Mouse (Mus musculus) testis, postnatal 10 days (tissue): Measurements from ENCODE around the gene Ubr4.

Experiments used
- DNase-seq: peaks from one replicate; pipeline ENCODE4 v3.0.0; 2021; ENCODE audit warnings: low spot score

The Ubr4 gene

DNA sequence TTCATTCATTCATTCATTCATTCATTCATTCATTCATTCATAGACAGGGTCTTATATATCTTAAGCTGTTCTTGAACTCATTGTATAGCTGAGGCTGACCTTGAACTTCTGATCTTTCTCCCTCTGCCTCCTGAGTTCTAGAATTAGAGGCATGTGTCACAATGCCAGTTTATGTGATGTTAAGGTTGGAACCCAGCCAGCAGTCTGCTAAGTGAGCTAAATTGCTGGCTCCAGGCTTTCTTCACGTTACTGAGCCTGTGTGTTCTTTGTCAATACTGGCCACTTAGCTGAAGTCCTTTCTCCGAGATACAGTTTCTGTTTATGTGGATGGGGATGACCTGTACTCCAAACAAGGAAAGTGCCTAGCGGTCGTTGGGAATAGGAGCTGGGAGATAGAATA, 78.5 kb downstream of the Ubr4 start:
- DNase-seq, result no peak

DNA sequence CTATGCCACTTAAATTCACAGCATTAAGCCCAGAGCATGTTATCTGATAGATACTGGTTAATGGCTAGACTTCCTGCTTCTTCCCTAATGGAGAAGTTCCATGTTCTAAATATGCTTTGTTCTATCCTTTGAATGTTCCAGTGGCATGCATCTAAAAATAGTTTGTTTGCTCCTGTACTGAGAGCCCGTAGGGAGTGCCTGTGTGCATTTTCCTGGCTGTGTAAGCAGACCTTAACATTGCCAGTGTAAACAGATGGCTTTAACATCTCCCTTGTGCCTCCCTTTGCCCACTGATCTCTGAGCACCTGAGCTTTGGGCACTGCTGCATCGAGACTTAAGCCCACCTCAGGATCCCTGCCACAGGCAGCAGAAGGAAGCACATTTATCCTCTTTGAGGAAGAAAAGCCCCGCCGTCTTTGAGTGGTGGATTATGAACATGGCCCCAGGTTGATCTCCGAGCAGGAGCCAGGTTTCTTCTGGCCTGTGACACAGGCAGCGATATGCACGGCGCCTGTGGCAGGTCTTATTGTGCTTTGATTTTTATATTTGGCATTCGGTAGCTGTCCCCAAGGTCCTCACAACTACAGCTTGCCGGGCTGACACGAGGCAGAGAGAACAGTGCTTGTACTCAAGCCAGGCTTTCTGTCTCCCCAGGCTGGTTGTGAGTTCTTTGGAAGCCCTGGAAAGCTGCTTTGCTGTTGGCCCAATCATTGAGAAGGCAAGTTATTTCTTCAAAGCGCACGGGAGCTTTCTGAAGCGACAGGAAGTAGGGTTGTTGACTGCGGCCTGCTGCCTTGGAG, 80.8 kb downstream of the Ubr4 start:
- DNase-seq, result no peak

DNA sequence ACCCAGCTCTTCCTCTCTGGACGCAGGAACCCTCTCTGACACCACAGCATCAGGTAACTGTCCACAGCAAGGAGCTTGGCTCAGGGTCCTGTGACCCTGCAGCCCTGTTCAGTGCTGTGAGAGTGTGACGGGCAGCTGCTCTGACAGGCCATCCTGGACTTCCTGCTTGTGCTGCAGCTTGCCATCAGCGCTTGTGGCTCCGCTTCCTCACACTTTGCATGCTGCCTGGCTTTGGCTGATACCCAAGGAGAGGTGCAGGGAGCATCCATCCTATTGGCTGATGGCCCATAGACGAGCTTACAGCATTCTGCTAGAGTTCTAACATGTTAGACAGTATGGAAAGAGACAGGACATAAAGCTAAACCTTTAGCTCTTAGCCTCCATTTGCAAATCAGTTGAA, 88.8 kb downstream of the Ubr4 start:
- no peak for DNase-seq

DNA sequence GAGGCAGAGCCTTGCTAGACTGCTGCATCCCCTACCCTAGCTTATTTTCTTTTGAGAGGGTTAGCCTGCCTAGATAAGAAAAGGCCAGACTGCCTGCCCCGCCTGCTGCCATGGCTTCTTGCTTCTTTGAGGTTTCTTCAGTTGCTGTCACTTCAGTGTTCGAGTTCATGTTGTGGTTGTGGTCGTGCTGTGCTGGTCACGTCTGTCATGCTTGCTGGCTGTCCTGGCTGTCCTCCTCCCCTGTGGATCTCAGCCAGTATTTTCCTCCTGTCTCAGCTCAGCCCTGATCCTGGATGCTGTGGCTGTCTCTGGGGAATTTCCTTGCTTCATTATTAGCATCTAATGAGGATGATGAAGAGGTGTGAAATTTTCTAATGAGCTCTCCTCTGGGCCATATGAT, 89.4 kb downstream of the Ubr4 start:
- no peak for DNase-seq

DNA sequence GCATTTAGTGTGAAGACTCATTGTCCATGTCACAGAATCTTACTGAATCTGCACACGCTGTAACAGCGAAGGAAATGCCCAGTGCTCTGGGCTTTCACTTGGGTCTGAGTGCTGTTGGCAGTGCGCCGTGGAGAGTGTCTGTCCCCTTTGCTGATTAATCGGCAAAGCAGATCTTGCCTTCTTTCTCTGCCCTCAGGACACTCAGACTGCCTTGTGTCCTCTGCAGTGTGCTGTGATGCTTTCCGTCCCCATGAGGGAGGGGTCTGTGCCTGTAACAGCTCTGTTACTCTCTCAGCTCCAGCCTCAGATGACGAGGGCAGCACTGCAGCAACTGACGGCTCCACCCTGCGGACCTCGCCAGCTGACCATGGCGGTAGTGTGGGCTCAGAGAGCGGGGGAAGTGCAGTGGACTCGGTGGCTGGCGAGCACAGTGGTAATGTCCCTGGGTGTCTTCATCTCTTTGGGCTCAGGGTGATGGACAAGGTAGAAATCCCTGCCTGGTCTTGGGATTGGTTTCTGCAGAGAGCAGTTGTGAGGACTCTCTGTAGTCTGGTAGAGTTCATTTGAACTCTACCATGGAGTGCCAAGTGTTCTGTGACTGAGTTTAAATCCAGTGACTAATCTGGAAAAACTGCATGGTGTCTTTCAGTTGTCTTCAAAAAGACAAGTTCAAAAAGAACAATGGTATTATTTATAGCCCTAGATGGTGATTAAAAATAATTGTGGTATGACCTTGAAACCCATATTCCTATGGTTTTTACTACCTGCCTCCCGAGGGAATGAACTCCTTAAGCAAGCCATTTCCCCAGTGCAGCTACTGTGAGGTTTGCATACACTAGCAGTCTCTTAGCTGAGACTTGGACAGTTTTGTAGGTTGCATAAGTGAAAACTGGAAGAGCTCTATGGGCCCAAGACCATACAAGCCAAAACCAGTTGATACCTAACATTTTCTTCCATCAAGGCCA, 90.3 kb downstream of the Ubr4 start:
- no peak for DNase-seq

DNA sequence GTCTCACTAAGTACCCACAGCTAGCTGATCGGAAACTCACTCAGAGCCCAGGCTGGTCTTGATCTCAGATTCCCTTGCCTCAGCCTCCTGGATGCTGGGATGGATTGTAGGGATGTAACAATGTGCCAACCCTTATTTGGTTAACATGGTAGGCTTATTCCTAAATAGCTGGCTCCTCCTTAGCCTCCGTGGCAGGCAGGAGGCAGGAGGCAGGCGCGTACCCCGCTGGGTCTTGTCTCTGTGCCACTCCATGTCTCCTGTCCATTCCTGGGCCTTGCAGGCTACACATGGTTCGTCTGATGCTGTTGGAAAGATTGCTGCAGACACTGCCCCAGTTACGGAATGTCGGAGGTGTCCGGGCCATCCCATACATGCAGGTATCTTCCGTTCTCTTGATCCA, 91.9 kb downstream of the Ubr4 start:
- no peak for DNase-seq

DNA sequence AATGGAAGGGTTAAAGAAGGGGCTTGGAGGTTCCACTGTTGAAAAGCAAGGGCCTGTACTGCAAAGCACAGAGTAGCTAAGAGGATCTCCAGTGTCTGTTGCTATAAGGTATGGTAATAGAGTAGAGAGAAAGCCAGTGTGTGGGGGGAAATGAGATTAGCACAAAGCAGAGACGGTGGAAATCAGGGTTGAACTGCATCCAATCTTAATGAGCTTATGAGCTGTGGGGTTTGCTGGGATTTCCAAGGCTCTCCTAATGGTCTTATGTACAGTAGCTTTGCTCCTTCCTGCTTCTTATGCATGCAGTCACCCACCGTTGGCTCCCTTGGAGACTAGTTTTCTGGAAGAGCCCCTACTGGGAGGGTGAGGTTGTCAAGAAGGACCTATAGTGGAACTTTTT, 93.8 kb downstream of the Ubr4 start:
- DNase-seq, result no peak

DNA sequence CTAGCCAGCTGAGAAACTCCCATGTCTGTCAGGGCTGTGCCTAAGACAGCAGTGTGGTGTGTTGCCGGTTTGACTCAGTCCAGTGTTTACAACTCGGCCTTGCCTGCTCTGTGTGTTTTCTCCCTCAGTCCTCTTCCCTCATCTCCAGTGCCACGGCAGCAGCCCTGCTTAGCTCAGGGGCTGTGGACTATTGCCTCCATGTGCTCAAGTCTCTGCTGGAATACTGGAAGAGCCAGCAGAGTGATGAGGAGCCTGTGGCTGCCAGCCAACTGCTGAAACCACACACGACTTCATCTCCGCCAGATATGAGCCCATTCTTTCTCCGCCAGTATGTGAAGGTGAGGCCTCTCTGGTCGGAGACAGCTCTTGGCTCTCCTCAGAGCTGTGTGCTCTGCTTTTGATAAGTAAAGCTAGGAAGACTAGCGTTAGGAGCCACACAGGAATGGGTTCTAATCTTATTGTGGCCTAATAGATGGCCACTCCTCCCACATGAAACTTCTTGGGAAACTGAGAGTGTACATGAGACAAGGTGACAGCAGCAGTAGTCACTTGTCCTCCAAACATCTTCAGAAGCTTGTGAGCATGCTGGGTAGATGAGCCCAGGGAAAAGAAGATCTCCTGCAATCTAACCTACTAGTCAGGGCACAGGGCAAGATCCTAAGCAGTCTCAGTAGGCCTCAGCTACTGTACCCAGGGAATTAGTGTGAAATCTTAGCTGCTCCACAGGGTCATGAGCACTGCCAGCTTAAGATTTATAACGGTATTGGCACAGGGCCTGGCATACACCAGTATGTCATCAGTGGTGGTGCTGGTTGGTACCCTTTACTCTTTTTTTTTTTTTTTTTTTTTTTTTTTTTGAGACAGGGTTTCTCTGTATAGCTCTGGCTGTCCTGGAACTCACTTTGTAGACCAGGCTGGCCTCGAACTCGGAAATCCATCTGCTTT, 94.6 kb downstream of the Ubr4 start:
- no peak for DNase-seq

DNA sequence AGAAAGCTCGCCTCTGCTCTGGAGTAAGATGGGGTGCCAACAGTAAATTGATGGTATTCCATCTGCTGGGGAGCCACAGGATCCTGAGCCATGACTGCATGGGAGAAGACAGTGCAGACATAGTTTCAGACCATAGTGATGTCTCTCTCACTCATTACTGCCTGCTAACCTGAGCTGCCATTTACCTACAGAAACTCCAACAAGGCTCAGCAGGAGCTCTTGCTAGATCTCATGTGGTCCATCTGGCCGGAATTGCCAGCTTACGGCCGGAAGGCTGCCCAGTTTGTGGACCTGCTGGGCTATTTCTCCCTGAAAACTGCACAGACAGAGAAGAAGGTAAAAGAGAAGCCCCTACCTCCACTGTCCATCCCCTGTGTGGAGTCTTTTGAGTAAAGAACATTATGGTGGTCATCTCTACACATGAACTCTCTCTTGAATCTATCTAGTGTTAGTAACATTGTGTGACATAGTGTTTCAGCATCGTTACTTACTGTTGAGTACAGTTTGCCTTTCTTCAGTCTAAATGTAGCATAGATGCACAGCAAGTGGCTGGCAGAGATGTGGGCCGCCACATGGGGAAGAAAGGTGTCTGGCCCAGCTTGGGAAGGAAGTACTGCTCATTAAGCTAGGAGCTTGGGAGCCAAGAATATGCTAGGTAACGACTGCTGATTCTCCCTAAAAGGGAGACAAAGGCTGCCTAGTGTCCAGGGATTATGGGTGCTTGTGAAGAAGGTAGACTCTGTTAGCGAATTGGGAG, 100.7 kb downstream of the Ubr4 start:
- no peak for DNase-seq

DNA sequence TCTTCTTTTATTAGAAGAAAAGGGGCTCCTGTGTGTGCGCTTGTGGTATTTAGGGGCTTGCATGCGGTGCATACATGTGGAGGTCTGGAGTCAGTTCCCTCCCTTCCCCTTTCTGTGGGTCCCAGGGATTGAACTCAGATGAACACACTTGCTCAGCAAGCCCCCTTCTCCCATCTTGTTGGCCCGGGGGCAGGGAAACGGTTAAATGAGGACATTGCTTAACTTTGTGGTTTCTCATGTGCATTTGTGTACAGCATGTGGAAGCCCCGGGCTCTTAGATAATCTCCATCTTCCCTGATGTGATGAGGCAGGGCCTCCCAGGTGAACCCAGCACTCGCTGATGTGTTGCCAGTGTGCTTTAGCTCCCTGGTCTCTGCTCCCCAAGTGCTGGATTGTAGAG, 101.9 kb downstream of the Ubr4 start:
- no peak for DNase-seq

DNA sequence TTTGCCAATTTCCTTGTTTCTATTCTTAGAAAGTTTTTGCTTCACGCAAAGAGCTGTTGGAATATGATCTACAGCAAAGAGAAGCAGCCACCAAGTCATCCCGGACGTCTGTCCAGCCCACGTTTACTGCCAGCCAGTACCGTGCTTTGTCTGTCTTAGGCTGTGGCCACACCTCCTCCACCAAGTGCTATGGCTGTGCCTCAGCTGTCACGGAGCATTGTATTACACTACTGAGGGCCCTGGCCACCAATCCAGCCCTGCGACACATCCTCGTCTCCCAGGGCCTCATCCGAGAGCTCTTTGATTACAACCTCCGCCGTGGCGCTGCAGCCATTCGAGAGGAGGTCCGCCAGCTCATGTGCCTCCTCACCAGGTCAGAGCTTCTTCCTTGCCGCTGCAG, 107.6 kb downstream of the Ubr4 start:
- DNase-seq, result no peak

DNA sequence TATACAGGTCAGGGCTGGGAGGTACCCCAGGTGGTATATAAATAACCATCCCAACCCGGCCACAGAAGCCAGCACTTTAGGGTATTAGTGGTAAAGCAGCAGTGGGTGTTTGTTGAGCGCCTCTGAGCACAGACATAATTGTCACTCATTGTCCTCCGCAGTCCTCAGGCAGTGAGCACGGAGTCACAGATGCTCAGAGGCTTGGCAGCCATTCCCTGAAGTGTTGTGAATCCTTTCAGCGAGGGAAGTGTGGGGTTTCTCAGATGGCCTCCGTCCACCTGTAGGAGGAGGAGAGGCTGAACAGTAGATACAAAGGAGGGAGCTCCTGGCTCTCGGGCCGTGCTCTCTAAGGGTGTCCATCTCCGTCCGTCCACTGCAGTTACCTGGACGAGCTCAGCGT, 111.8 kb downstream of the Ubr4 start:
- no peak for DNase-seq

DNA sequence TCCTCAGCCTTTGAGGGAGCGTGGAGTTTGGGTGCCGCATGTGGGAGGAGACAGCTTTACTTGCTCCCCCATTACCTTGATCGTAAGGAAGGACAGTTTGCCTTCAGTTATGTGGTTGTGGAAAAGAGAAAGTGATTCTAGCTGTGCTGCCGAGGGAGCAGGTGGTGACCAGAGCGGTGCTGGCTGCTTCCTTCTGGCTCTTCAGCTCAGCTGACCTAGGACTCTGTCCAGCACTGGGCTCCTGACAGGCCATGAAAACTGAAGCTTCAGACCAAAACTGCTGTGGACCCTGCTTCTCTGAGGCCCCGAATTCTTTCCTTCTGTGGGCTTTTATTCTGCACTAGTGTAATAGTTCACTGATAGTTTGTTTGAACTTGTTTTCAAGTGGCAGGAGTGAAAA, 114.1 kb downstream of the Ubr4 start:
- DNase-seq, result no peak

DNA sequence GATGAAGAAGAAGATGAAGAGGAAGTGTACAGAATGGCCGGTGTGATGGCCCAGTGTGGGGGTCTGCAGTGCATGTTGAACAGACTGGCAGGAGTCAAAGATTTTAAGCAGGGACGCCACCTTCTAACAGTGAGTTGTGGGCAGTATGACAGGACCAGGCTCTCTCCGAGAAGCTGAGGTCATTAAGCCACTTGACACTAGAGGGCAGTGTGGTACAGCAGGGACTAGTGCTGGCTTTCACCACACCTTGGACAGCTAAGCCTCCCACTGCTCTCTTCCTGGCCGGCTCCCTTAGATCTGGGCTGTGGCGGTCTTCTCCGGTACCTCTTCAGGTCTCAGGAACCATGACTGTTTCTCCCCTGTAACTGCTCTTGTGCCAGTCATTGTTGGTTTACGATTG, 117.8 kb downstream of the Ubr4 start:
- DNase-seq, result peak; percentile 87

DNA sequence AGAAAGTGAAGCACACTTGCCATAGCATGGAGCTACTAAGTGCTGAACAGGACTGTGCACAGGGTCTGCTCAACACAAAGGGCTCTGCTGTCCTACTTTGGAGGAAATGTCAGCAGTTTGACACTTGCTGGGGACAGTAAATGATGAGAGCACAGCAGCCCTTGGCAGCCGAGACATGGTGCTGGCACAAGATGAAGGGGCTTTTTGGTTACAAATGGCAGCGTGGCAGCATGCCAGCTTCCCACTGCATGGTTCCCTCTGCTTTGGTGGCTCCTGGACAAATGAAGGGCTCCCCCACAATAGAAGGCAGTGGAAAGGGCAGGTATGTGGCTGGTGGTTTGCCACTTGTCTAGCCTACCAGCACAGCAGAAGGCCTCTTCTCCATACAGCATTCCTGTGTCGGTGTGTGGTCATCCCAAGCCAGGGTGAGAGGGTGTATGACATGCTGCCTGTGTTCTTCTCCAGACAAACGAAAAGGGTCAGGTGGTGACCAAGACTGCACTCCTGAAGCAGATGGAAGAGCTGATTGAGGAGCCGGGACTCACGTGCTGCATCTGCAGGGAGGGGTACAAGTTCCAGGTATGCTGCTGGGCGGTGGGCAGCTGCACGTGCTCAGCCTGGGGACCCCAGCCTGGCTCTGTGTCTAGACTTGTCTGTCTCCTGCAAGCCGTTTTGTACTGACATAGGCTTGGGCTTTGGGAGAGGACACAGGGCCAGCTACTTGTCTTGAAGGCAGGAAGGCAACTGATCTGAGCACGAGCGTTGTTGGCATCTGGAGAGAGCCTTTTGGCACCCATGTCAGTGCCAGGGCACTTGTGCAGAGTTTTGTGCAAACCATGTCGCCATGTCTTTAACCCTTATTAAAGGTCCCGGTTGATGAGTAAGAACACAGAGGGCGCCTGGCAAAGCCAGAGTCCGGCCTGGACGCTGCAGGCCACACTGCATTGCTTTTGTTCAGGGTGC, 124.5 kb downstream of the Ubr4 start:
- no peak for DNase-seq

DNA sequence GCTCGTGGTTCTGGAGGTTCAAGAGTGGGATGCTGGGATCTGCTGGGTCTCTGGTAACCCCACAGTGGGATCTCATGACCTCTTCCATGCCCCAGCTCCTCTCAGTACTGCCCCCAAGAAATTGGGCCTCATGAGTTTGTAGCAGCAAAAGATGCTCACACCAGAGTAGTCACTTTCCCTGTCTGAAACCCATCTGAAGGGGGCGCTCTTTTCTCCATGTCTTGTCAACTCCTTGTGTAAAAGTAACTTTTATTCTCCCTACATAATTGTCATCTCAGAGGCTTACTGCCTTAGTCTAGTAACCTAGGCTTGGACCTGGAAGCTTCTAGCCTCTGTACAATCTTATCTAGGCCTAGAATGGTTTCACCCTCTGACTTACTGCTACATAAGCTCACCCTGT, 125.6 kb downstream of the Ubr4 start:
- no peak for DNase-seq

DNA sequence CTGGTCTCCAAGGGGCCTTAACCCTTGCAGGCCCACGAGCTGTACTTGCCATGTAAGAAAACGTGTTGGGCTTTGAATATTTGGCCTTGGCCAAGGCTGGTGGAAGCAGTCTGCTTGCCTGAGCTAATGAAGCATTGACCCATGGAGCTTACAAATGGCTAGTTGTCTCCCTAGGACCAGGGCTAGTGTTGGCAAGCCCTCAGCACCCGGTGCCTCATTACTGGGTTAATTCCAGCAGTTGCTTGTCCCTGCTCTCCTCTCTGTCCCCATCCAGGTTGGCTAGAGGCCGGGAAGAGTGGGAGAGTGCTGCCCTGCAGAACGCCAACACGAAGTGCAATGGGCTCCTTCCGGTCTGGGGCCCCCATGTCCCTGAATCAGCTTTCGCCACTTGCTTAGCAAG, 126.8 kb downstream of the Ubr4 start:
- DNase-seq, result no peak

DNA sequence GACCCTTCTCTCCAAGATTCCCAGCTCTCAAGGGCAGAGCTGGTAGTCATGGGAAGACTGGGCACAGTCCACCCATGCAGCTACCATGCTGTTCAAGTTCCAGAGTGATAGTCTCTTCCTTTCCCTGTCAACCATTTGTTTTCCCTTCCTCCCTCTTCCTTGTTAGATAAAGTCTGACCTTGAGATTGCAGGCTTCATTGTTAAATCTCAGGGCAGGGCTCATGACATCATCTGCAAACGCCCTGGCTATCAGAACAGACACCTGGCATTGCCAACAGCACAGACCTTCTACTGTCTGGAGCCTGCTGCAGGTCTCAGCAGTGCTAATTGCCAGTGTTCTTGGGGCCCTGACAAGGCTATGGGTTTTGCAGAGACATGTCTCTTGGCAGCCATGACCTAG, 129.0 kb downstream of the Ubr4 start:
- no peak for DNase-seq

DNA sequence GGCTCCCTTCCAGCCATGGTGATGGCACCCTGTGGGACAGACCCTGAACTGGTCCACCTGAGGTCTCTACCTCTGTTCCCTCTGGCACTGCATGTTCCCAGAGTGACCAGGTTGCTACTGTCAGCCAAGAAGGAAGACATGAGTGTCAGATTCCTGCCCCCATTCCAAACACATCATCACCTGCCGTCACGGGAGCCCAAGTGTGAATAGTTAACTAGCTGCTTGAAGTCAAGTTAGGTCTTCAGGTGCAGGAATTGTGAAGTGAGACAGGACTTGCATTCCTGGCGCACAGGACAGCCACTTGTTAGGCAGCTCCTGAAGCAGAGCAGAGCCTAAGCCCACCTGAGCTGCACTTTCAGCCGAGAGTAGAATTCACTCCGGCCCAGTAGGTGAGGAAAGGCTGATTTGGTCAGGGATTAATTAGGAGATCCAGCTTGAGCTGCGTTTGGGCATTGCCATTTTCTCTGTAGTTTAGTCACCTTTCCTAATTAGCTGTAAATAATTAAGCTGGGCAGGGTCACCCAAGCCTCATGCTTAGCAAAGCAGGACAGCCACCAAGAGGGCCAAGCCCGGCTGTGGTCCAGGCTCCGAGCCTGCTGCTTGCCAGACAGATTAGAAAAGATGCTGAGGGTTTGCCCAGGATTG, 131.2 kb downstream of the Ubr4 start:
- no peak for DNase-seq

DNA sequence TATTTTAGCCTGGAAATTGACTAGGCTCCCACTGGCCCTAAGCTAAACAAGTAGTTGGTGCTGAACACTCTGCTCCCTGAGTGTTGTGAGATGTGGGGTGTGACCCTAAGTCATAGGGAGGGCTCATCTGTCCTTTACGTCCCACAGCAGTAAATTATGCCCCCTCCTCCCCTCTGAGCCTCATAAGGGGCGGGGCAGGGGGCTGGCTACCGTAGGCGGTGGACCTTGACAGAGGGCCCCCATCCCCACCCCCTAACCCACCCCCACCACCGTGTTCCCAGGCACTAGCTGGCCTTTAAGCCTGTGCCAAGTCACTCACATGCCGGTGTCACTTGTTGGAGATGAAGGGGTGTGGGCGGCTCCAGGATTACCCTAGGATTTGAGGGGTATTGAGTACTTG, 132.1 kb downstream of the Ubr4 start:
- DNase-seq, result no peak
